Mouse (Mus musculus) limb, embryonic 15.5 days (tissue): Measurements from ENCODE around the gene Ccr5. TPM values are rescaled to one million over a fixed set of nuclear protein-coding genes. Genes with fewer than 3 reads are reported as not detected.
"Not testable (repeated sequence)": the region's sequence is repeated elsewhere in the genome, so short reads cannot be mapped to it uniquely, and the experiment has no call there.

Experiments used
- ATAC-seq: fragments of 200-750 bp; cut with Nextera tagmentation; 2 replicates; pipeline ENCODE4 v1.8.0; 2017; ENCODE audit warnings: low read depth, moderate TSS enrichment; ENCODE audit not compliant: insufficient number of reproducible peaks, low FRiP score, low TSS enrichment
- H3K27ac ChIP-seq: fragments of 300-500 bp; sonication (generic); 2 replicates; pipeline ENCODE4 v1.5.1; 2015; ENCODE audit warnings: moderate library complexity, mild to moderate bottlenecking, inconsistent platforms
- H3K27me3 ChIP-seq: fragments of 300-500 bp; sonication (generic); 2 replicates; pipeline ENCODE4 v1.6.1; 2015; ENCODE audit warnings: inconsistent platforms
- H3K36me3 ChIP-seq: fragments of 300-500 bp; sonication (generic); 2 replicates; pipeline ENCODE4 v1.6.1; 2015; ENCODE audit warnings: inconsistent platforms
- H3K4me1 ChIP-seq: fragments of 300-500 bp; sonication (generic); 2 replicates; pipeline ENCODE4 v1.6.1; 2015; ENCODE audit warnings: inconsistent platforms
- H3K4me2 ChIP-seq: fragments of 300-500 bp; sonication (generic); 2 replicates; pipeline ENCODE4 v1.6.1; 2015; ENCODE audit warnings: mild to moderate bottlenecking, inconsistent platforms
- H3K4me3 ChIP-seq: fragments of 300-500 bp; sonication (generic); 2 replicates; pipeline ENCODE4 v1.5.1; 2015; ENCODE audit warnings: mild to moderate bottlenecking, inconsistent platforms
- H3K9ac ChIP-seq: fragments of 300-500 bp; sonication (generic); 2 replicates; pipeline ENCODE4 v1.6.1; 2015; ENCODE audit warnings: inconsistent platforms
- H3K9me3 ChIP-seq: fragments of 300-500 bp; sonication (generic); 2 replicates; pipeline ENCODE4 v1.6.1; 2016; ENCODE audit warnings: inconsistent platforms
- WGBS: fragments of 180-500 bp; shearing (Covaris S2); methylation state at CpG from one replicate; pipeline ENCODE4 v1.1.7; 2015; 5-methylcytosine and 5-hydroxymethylcytosine counted together
- polyA plus RNA-seq: library from polyadenylated mRNA; unstranded; fragments of >200 nt; fragmentation: Nextera tagmentation; extraction: Ambion mirVana; gene quantifications from 2 replicates; pipeline ENCODE4 v1.2.1, GENCODE M21; 2015

Gene Ccr5
- polyA plus RNA-seq, 1 experiment from 2014 or later, result 1.2 TPM

GRCm38 (mm10) chr9:124112591-124113239 lies 8.6 kb upstream of the Ccr5 start:
- 77% methylated on average over 1 of the region's 1 CpGs for WGBS
- no peak overlapping the region for H3K4me3 ChIP-seq
- H3K4me2 ChIP-seq, result no peak overlapping the region
- H3K9me3 ChIP-seq, result no peaks in the 10 kb centered on the region
- no peak overlapping the region for H3K9ac ChIP-seq
- H3K27me3 ChIP-seq, result no peaks in the 10 kb centered on the region
- H3K27ac ChIP-seq, result no peak overlapping the region
- no peak for ATAC-seq
- no peaks in the 10 kb centered on the region for H3K4me1 ChIP-seq
- no peaks in the 10 kb centered on the region for H3K36me3 ChIP-seq

- 65% methylated on average over 1 of the region's 1 CpGs for WGBS
- Histone ChIP-seq H3K4me3 (no peak overlapping the region), H3K36me3 (no peaks in the 10 kb centered on the region), H3K9me3 (no peaks in the 10 kb centered on the region), H3K4me2 (no peak overlapping the region), H3K27ac (no peak overlapping the region), H3K9ac (no peak overlapping the region), H3K27me3 (no peaks in the 10 kb centered on the region), H3K4me1 (no peaks in the 10 kb centered on the region)
- no peak for ATAC-seq
These were observed 7.6 kb upstream of the Ccr5 start for GRCm38 (mm10) chr9:124113777-124114176.

DNA sequence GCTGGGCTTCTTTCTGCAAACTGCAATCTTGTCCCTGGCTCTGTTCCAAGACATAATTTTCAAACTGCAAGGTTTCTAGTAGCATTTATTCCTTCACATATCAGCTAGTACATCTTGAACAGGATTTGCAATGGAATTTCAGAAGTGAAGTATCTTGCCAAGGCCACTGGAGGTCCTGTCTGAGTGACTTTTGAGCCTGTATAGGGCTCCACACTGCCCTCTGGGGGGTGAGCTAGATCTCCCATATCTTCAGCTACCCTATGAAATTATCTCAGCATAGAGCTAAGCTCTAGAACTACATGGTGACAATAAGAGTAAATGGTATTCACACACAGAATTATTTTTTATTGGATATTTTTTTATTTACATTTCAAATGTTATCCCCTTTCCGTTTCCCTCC lies 2.9 kb upstream of the Ccr5 start:
- WGBS, result 96% methylated on average over 1 of the region's 1 CpGs
- H3K27ac ChIP-seq, result no peak overlapping the region
- H3K4me2 ChIP-seq, result no peak overlapping the region
- no peaks in the 10 kb centered on the region for H3K9me3 ChIP-seq
- no peaks in the 10 kb centered on the region for H3K27me3 ChIP-seq
- no peak for ATAC-seq
- no peaks in the 10 kb centered on the region for H3K4me1 ChIP-seq
- no peak overlapping the region for H3K4me3 ChIP-seq
- no peaks in the 10 kb centered on the region for H3K36me3 ChIP-seq
- H3K9ac ChIP-seq, result no peak overlapping the region

DNA sequence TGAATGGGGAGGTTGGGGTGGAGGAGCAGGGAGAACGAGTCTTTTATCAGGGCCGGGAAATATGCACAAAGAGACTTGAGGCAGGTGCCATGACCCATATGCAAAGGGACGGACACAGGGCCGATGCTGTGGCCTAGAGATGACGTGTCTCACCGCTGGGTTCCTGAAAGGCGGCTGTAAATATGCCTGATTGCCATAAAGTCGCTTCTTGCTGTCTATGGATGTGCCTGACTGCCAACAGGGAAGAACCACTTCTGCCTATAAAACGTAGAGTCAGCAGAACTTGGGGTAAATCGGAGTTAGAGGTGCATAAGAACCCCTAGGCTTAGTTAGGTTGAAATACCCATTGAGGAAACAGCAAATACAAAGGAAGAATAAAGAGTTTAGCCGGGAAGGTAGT lies 4.2 kb downstream of the Ccr5 start:
- WGBS, result 75% methylated on average over 11 of the region's 11 CpGs
- no peak for ATAC-seq

DNA sequence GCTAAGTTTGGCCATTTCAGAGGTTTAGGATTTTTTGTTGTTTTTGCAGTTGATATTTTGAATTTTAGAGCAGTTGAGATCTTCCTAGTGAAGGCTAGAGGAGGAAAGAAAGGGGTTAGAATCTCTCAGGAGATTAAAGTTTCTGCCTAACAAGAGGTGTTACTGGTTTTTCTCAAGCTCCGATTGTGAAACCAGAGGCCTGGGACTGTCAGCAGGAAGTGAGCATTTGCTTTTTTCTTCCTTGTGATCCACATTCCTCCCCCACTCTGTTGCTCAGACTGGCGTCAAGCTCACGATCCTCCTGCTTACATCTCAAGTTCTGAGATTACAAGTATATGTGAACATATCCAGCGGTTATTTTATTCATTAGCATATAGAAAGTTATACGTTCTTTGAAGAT lies 5.0 kb downstream of the Ccr5 start:
- Histone ChIP-seq H3K9ac (no peak overlapping the region), H3K4me3 (no peak overlapping the region), H3K4me1 (no peaks in the 10 kb centered on the region), H3K27ac (no peak overlapping the region), H3K9me3 (no peaks in the 10 kb centered on the region), H3K36me3 (no peaks in the 10 kb centered on the region), H3K27me3 (no peaks in the 10 kb centered on the region), H3K4me2 (no peak overlapping the region)
- ATAC-seq, result no peak
- WGBS, result 31% methylated on average over 5 of the region's 5 CpGs

More for the DNA sequence above, 4.2 kb downstream of the Ccr5 start:
- Histone ChIP-seq H3K9ac (no peak overlapping the region), H3K27ac (no peak overlapping the region), H3K9me3 (no peaks in the 10 kb centered on the region), H3K36me3 (no peaks in the 10 kb centered on the region), H3K4me2 (no peak overlapping the region), H3K4me1 (no peaks in the 10 kb centered on the region), H3K4me3 (no peak overlapping the region), H3K27me3 (no peaks in the 10 kb centered on the region)

GRCm38 (mm10) chr9:124127412-124127811 lies 6.1 kb downstream of the Ccr5 start:
- Histone ChIP-seq H3K9me3 (no peaks in the 10 kb centered on the region), H3K9ac (no peak overlapping the region), H3K4me2 (no peak overlapping the region), H3K4me1 (no peaks in the 10 kb centered on the region), H3K27me3 (no peaks in the 10 kb centered on the region), H3K27ac (no peak overlapping the region), H3K36me3 (no peaks in the 10 kb centered on the region), H3K4me3 (no peak overlapping the region)
- no peak for ATAC-seq
- WGBS, result 50% methylated on average over 4 of the region's 4 CpGs

GRCm38 (mm10) chr9:124128379-124128778 lies 7.0 kb downstream of the Ccr5 start:
- Histone ChIP-seq H3K27me3 (no peaks in the 10 kb centered on the region), H3K9ac (no peak overlapping the region), H3K36me3 (no peaks in the 10 kb centered on the region), H3K9me3 (no peaks in the 10 kb centered on the region), H3K4me1 (no peaks in the 10 kb centered on the region), H3K27ac (no peak overlapping the region), H3K4me2 (no peak overlapping the region), H3K4me3 (no peak overlapping the region)
- WGBS, result 2% methylated on average over 1 of the region's 1 CpGs
- no peak for ATAC-seq

DNA sequence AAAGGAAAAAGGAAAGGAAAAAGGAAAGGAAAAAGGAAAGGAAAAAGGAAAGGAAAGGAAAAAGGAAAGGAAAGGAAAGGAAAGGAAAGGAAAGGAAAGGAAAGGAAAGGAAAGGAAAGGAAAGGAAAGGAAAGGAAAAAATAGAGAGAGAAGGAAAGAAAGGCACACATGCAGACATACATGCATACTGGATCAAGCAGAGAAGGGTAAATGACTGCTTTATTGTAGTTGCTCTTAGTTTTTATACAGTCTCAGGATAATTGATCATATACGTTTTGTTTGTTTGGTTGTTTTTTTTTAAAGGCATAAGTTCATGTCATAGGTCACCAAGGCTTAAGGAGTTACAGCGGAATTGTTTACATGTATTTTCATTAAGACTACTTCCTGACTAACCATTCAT lies 11.6 kb downstream of the Ccr5 start:
- H3K4me1 ChIP-seq, H3K27ac ChIP-seq, H3K4me3 ChIP-seq, H3K27me3 ChIP-seq, H3K4me2 ChIP-seq, ATAC-seq, H3K9ac ChIP-seq, H3K9me3 ChIP-seq, H3K36me3 ChIP-seq: not testable (repeated sequence)
- 72% methylated on average over 2 of the region's 2 CpGs for WGBS

DNA sequence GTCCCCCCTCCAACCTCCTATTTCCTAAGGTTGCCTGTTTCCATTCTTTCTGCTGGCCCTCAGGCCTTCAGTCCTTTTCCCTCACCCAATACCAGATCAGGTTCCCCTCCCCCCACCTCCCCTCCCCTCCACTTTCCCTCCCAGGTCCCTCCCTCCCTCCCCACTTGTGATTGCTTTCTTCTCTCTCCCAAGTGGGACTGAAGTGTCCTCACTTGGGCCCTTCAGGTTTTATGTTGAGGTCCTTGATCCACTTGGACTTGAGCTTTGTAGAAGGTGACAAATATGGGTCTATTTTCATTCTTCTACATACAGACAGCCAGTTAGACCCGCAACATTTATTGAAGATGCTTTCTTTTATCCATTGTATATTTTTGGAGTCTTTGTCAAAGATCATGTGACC lies 13.6 kb downstream of the Ccr5 start:
- WGBS, result 82% methylated on average over 1 of the region's 1 CpGs
- not testable (repeated sequence) for H3K9ac ChIP-seq, H3K36me3 ChIP-seq, H3K9me3 ChIP-seq, H3K27me3 ChIP-seq, H3K4me2 ChIP-seq, H3K27ac ChIP-seq, H3K4me1 ChIP-seq, ATAC-seq, H3K4me3 ChIP-seq

GRCm38 (mm10) chr9:124137619-124138018 lies 16.3 kb downstream of the Ccr5 start:
- H3K27me3 ChIP-seq, result no peaks in the 10 kb centered on the region

DNA sequence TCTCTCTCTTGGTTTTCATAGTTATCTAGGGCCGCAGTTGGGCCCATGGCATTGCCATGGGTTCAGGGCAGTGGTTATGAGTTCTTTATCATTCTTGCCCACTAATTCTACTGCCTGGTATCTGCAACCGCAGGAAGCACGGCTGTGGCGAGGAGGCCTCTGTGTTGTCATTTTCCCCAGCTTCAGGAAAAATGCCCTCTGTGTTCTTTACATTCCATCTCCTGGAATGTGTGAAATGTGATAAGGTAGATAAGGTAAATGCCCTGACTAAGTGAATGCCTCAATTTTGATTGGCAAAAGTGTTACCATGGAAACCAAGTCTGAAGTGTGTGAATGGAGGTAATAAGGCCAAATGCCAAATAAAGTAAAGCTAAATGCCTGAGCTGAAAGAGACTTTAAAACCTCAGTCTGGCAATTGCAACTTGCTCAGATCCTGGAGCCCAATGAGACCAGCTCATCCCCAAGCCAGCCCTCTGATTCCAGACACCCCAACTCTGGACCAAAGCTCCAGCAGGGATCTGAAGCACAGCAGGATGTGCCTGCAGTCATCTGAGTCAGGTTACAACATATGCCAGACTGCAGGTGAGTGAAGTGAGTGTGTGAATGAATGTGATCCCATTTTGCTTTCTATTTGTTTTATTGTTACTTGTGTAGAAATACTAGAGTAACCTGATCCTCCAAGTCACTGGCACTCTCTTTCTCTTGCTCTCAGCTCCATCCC lies 16.9 kb downstream of the Ccr5 start:
- no peak for ATAC-seq
- WGBS, result 50% methylated on average over 4 of the region's 4 CpGs
- Histone ChIP-seq H3K4me3 (no peak overlapping the region), H3K4me2 (no peak overlapping the region), H3K27me3 (no peaks in the 10 kb centered on the region), H3K27ac (no peak overlapping the region), H3K9ac (no peak overlapping the region), H3K4me1 (no peaks in the 10 kb centered on the region), H3K9me3 (no peaks in the 10 kb centered on the region), H3K36me3 (no peaks in the 10 kb centered on the region)

More at GRCm38 (mm10) chr9:124137619-124138018, 16.3 kb downstream of the Ccr5 start:
- no peak for ATAC-seq
- Histone ChIP-seq H3K4me2 (no peak overlapping the region), H3K27ac (no peak overlapping the region), H3K4me1 (no peaks in the 10 kb centered on the region), H3K9ac (no peak overlapping the region), H3K36me3 (no peaks in the 10 kb centered on the region), H3K9me3 (no peaks in the 10 kb centered on the region), H3K4me3 (no peak overlapping the region)
- WGBS, result 73% methylated on average over 11 of the region's 11 CpGs

DNA sequence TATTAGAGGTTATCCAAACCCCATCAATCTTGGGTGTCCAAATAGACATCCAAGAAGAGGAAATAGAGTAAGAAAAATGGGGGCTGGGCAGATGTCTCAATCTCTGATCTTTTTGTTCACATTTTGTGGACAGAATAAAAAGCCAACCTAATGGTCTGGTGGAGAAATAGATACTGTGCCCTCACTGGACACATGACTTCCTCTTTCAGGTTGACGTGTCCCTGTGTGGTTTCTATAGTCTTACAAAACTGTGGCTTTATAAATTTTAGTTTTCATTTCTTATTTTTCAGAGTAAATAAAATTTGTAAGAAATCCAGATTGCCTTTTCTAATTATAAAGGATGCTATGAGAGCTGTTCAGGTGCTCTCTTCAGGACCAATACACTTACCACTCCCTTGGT lies 22.3 kb downstream of the Ccr5 start:
- no peaks in the 10 kb centered on the region for H3K9me3 ChIP-seq
- H3K9ac ChIP-seq, result no peak overlapping the region
- H3K4me3 ChIP-seq, result no peak overlapping the region
- no peaks in the 10 kb centered on the region for H3K36me3 ChIP-seq
- WGBS, result 85% methylated on average over 1 of the region's 1 CpGs
- H3K4me2 ChIP-seq, result no peak overlapping the region
- H3K27ac ChIP-seq, result no peak overlapping the region
- no peak for ATAC-seq
- H3K4me1 ChIP-seq, result no peaks in the 10 kb centered on the region
- no peaks in the 10 kb centered on the region for H3K27me3 ChIP-seq
